Mouse (Mus musculus): ENCODE results near the gene Qk. TPM values are rescaled to one million over a fixed set of nuclear protein-coding genes. Genes with fewer than 3 reads are reported as not detected.

The Qk gene
- polyA plus RNA-seq, 1 experiment from 2014 or later: 47.6 TPM

DNA sequence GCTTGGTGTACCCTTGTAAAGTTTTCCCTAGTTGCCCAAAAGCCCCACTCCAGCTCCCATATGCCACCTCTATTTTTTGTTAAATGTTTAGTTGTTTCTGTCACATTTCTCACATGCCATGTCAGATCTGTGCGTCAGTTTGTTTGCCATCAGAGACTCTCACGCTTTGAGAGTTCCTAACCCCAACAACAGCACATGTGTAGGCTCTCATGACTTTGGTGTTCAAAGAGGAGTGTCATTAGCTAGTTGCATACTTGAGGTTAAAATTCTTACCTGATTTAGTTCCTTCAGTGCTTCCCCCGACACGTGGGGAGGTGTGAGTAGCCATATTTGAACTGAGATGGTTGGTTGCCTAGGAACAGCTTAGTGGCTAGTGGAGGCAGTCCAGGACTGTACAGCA is 2.1 kb upstream of the Qk start:
- Histone ChIP-seq H3K27ac (replicated peaks; ENCODE audit: low read depth, low read length) (no peak overlapping the region), H3K9me3 (replicated peaks; ENCODE audit: control insufficient read depth, low read length) (no peaks in the 10 kb centered on the region), H3K4me2 (ENCODE audit: low read depth, low read length) (no peak overlapping the region), H3K9ac (replicated peaks; ENCODE audit: low read length) (no peak overlapping the region), H3K4me3 (ENCODE audit: low read depth, low read length) (no peak overlapping the region), H3K27me3 (ENCODE audit: control insufficient read depth, insufficient read depth, low read length) (no peaks in the 10 kb centered on the region), H3K36me3 (replicated peaks; ENCODE audit: control insufficient read depth, insufficient read depth, low read depth, low read length) (no peaks in the 10 kb centered on the region), H3K4me1 (ENCODE audit: control insufficient read depth, insufficient read depth, low read length) (no peaks in the 10 kb centered on the region)
- DNase-seq (ENCODE audit: low spot score): no peak
- 78% methylated on average over 4 of the region's 4 CpGs for WGBS
- ATAC-seq (replicated peaks; ENCODE audit: insufficient number of reproducible peaks, low FRiP score, low TSS enrichment, low read depth): no peak

- Histone ChIP-seq H3K9me3 (replicated peaks; ENCODE audit: control insufficient read depth, low read length) (no peaks in the 10 kb centered on the region), H3K4me2 (ENCODE audit: low read depth, low read length) (no peak overlapping the region; the same call in 1 of the 2 replicates), H3K27ac (replicated peaks; ENCODE audit: low read depth, low read length) (no peak overlapping the region), H3K9ac (replicated peaks; ENCODE audit: low read length) (no peak overlapping the region), H3K4me3 (ENCODE audit: low read depth, low read length) (no peak overlapping the region), H3K27me3 (ENCODE audit: control insufficient read depth, insufficient read depth, low read length) (no peaks in the 10 kb centered on the region), H3K4me1 (ENCODE audit: control insufficient read depth, insufficient read depth, low read length) (no peaks in the 10 kb centered on the region), H3K36me3 (replicated peaks; ENCODE audit: control insufficient read depth, insufficient read depth, low read depth, low read length) (no peaks in the 10 kb centered on the region)
- ATAC-seq (replicated peaks; ENCODE audit: insufficient number of reproducible peaks, low FRiP score, low TSS enrichment, low read depth): no peak
- DNase-seq (ENCODE audit: low spot score): no peak
- 33% methylated on average over 1 of the region's 1 CpGs for WGBS
Observed at GRCm38 (mm10) chr17:10321092-10321491, 1.4 kb upstream of the Qk start.

- no peaks in the 10 kb centered on the region for H3K4me1 ChIP-seq (ENCODE audit: control insufficient read depth, insufficient read depth, low read length)
- H3K27me3 ChIP-seq (ENCODE audit: control insufficient read depth, insufficient read depth, low read length): no peaks in the 10 kb centered on the region
- peak overlapping the region; percentile 67 for H3K4me2 ChIP-seq (ENCODE audit: low read depth, low read length)
- 18% methylated on average over 10 of the region's 10 CpGs for WGBS
- no peaks in the 10 kb centered on the region for H3K9me3 ChIP-seq (replicated peaks; ENCODE audit: control insufficient read depth, low read length)
- H3K4me3 ChIP-seq (ENCODE audit: low read depth, low read length): peak overlapping the region; percentile 93
- DNase-seq (ENCODE audit: low spot score) (no peak), ATAC-seq (replicated peaks; ENCODE audit: insufficient number of reproducible peaks, low FRiP score, low TSS enrichment, low read depth) (no peak)
- H3K36me3 ChIP-seq (replicated peaks; ENCODE audit: control insufficient read depth, insufficient read depth, low read depth, low read length): no peaks in the 10 kb centered on the region
- H3K9ac ChIP-seq (replicated peaks; ENCODE audit: low read length): peak overlapping the region; percentile 93
- H3K27ac ChIP-seq (replicated peaks; ENCODE audit: low read depth, low read length): no peak overlapping the region
Observed at GRCm38 (mm10) chr17:10320456-10320790, 769 bp upstream of the Qk start.

- Histone ChIP-seq H3K27me3 (ENCODE audit: control insufficient read depth, insufficient read depth, low read length) (no peaks in the 10 kb centered on the region), H3K4me2 (ENCODE audit: low read depth, low read length) (peak overlapping the region; percentile 30), H3K36me3 (replicated peaks; ENCODE audit: control insufficient read depth, insufficient read depth, low read depth, low read length) (no peaks in the 10 kb centered on the region), H3K9me3 (replicated peaks; ENCODE audit: control insufficient read depth, low read length) (no peaks in the 10 kb centered on the region), H3K4me3 (ENCODE audit: low read depth, low read length) (peak overlapping the region; percentile 93), H3K4me1 (ENCODE audit: control insufficient read depth, insufficient read depth, low read length) (no peaks in the 10 kb centered on the region), H3K9ac (replicated peaks; ENCODE audit: low read length) (peak overlapping the region; percentile 98), H3K27ac (replicated peaks; ENCODE audit: low read depth, low read length) (peak overlapping the region; percentile 98)
- 0% methylated on average over 14 of the region's 46 CpGs for WGBS
- no peak for DNase-seq (ENCODE audit: low spot score)
- ATAC-seq (replicated peaks; ENCODE audit: insufficient number of reproducible peaks, low FRiP score, low TSS enrichment, low read depth): no peak
Observed at GRCm38 (mm10) chr17:10319431-10319684, 296 bp downstream of the Qk start.

DNA sequence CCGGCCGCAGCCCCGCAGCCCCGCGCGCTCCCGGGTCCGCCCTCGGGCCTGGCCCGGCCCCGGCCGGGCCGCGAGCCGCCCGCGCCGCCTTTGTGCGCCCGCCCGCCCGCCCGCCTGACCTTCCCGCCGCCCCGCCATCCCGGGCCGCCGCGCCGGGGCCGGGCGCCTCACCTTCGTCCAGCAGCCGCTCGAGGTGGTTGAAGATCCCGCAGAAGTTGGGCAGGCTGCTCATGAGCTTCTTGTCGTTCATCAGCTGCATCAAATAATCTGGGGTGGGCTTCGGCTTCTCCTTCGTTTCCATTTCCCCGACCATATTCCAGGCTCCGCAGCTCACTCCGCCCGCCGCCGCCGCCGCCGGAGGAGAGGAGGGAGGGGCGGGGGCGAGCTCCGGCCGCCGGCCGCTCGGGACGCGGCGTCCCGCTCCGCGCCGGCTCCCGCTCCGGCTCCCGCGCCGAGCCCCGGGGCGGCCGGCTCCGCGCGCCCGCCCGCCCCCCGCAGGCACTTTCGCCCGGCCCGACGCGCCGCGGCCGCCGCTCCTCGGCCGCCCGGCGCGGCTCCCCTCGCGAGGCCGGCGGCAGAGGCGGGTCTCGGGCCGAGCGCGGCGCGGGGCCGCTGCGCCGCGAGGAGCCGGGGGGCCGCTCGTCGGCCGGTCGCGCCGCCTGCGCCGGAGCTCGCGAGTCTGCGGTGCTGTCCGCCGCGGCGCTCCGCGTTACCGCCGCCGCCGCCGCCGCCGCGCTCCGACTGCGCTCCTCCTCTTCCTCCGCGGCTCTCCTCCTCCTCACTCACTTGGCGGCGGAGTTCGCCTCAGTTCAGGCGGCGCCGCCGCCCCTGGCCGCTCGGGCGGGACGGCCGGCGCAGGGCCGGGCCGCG is 858 bp downstream of the Qk start:
- Histone ChIP-seq H3K9ac (replicated peaks; ENCODE audit: low read length) (peak overlapping the region; percentile 98), H3K36me3 (replicated peaks; ENCODE audit: control insufficient read depth, insufficient read depth, low read depth, low read length) (no peaks in the 10 kb centered on the region), H3K4me3 (ENCODE audit: low read depth, low read length) (peak overlapping the region; percentile 93), H3K4me2 (ENCODE audit: low read depth, low read length) (peak overlapping the region; percentile 30), H3K4me1 (ENCODE audit: control insufficient read depth, insufficient read depth, low read length) (no peaks in the 10 kb centered on the region), H3K27me3 (ENCODE audit: control insufficient read depth, insufficient read depth, low read length) (no peaks in the 10 kb centered on the region), H3K9me3 (replicated peaks; ENCODE audit: control insufficient read depth, low read length) (no peaks in the 10 kb centered on the region), H3K27ac (replicated peaks; ENCODE audit: low read depth, low read length) (peak overlapping the region; percentile 98)
- no peak for ATAC-seq (replicated peaks; ENCODE audit: insufficient number of reproducible peaks, low FRiP score, low TSS enrichment, low read depth)
- DNase-seq (ENCODE audit: low spot score): peak; percentile 73
- 0% methylated on average over 41 of the region's 153 CpGs for WGBS

DNA sequence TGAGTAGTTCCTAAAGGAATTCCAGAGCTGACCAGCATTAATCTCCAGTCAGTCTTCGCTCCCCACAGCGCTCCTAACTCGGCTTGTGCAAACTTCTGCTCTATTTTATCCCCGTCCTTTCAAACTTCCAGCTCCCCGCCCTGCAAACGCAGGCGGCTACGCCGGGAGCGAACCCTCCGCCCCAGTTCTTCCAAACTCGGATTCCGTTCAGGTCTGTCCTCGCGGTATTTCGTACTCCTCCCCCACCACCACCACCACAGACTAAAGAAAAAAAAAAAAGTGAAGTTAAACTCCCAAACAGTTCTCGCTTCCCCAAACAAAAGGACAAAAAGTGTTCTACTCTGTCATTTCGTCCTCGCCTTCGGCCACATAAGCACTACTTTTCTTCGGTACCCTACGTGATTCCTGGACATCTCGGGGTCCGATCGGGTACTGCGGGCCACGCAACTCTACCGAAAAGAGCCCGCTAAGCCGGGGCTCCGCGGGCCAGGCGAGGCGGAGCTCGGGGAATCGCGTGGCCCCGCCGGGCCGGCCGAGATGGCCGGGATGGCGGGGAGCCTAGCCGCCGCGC is 1.6 kb downstream of the Qk start:
- WGBS: under 1% methylated on average over 46 of the region's 46 CpGs
- Histone ChIP-seq H3K27me3 (ENCODE audit: control insufficient read depth, insufficient read depth, low read length) (no peaks in the 10 kb centered on the region), H3K36me3 (replicated peaks; ENCODE audit: control insufficient read depth, insufficient read depth, low read depth, low read length) (no peaks in the 10 kb centered on the region), H3K4me1 (ENCODE audit: control insufficient read depth, insufficient read depth, low read length) (no peaks in the 10 kb centered on the region), H3K4me3 (ENCODE audit: low read depth, low read length) (peak overlapping the region; percentile 93), H3K27ac (replicated peaks; ENCODE audit: low read depth, low read length) (peak overlapping the region; percentile 98), H3K4me2 (ENCODE audit: low read depth, low read length) (peak overlapping the region; percentile 46), H3K9ac (replicated peaks; ENCODE audit: low read length) (peak overlapping the region; percentile 98), H3K9me3 (replicated peaks; ENCODE audit: control insufficient read depth, low read length) (no peaks in the 10 kb centered on the region)
- ATAC-seq (replicated peaks; ENCODE audit: insufficient number of reproducible peaks, low FRiP score, low TSS enrichment, low read depth) (no peak), DNase-seq (ENCODE audit: low spot score) (peak; percentile 75)

DNA sequence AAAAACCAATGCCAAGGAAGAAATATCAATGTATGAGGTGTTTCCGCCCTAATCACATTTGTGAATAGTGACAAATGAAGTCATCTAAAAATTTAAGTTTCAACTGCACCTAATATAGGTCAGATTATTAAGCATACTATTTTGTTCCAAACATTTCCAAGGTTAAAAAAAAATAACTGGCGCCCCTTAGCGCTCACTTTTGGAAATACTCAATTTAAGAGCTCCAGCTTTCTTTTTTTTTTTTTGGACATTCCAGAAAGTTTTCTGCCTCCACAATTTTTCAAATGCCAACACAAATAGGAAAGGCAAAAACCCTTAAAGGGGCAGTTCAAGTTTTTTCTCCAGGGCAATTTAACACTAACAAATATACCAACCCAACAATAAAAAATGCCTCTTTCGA is 2.5 kb downstream of the Qk start:
- Histone ChIP-seq H3K4me3 (ENCODE audit: low read depth, low read length) (peak overlapping the region; percentile 93), H3K27ac (replicated peaks; ENCODE audit: low read depth, low read length) (no peak overlapping the region), H3K27me3 (ENCODE audit: control insufficient read depth, insufficient read depth, low read length) (no peaks in the 10 kb centered on the region), H3K9ac (replicated peaks; ENCODE audit: low read length) (peak overlapping the region; percentile 98), H3K4me1 (ENCODE audit: control insufficient read depth, insufficient read depth, low read length) (no peaks in the 10 kb centered on the region), H3K4me2 (ENCODE audit: low read depth, low read length) (peak overlapping the region; percentile 46), H3K36me3 (replicated peaks; ENCODE audit: control insufficient read depth, insufficient read depth, low read depth, low read length) (no peaks in the 10 kb centered on the region), H3K9me3 (replicated peaks; ENCODE audit: control insufficient read depth, low read length) (no peaks in the 10 kb centered on the region)
- DNase-seq (ENCODE audit: low spot score) (peak; percentile 86), ATAC-seq (replicated peaks; ENCODE audit: insufficient number of reproducible peaks, low FRiP score, low TSS enrichment, low read depth) (no peak)
- 5% methylated on average over 4 of the region's 4 CpGs for WGBS

- Histone ChIP-seq H3K9me3 (replicated peaks; ENCODE audit: control insufficient read depth, low read length) (no peaks in the 10 kb centered on the region), H3K27ac (replicated peaks; ENCODE audit: low read depth, low read length) (no peak overlapping the region), H3K4me3 (ENCODE audit: low read depth, low read length) (peak overlapping the region; percentile 31), H3K9ac (replicated peaks; ENCODE audit: low read length) (peak overlapping the region; percentile 34), H3K4me2 (ENCODE audit: low read depth, low read length) (peak overlapping the region; percentile 39), H3K27me3 (ENCODE audit: control insufficient read depth, insufficient read depth, low read length) (no peaks in the 10 kb centered on the region), H3K4me1 (ENCODE audit: control insufficient read depth, insufficient read depth, low read length) (no peaks in the 10 kb centered on the region), H3K36me3 (replicated peaks; ENCODE audit: control insufficient read depth, insufficient read depth, low read depth, low read length) (no peaks in the 10 kb centered on the region)
- ATAC-seq (replicated peaks; ENCODE audit: insufficient number of reproducible peaks, low FRiP score, low TSS enrichment, low read depth) (no peak), DNase-seq (ENCODE audit: low spot score) (no peak)
- WGBS: 3% methylated on average over 1 of the region's 1 CpGs
Observed at GRCm38 (mm10) chr17:10316446-10316845, 3.2 kb downstream of the Qk start.
